Mouse (Mus musculus) MEL (cell line): ENCODE results near the gene Rtn2. TPM values are rescaled to one million over a fixed set of nuclear protein-coding genes. Genes with fewer than 3 reads are reported as not detected.

Experiments
- DNase-seq: peaks from one replicate; pipeline ENCODE4 v3.0.0; 2011; ENCODE audit warnings: low read depth, low spot score
- H3K27ac ChIP-seq: 2 replicates; pipeline ENCODE4 v1.5.1; 2012; ENCODE audit warnings: low read depth, mild to moderate bottlenecking, control low read depth, low read length, moderate library complexity; ENCODE audit not compliant: control insufficient read depth
- H3K27me3 ChIP-seq, 2 experiments: fragments of 150-350 bp in 1 of 2; sonication (generic) in 1 of 2; 2 replicates each; pipeline ENCODE4 v1.6.1; 2012; ENCODE audit warnings: low read length in 2 of 2, mild to moderate bottlenecking in 2 of 2, improper control_type of control experiment in 1 of 2, moderate library complexity in 1 of 2; ENCODE audit not compliant: insufficient read depth in 2 of 2, control insufficient read depth in 1 of 2
- H3K36me3 ChIP-seq, 2 experiments: 2 replicates each; pipeline ENCODE4 v1.6.1; 2012 to 2014; ENCODE audit warnings: low read length in 2 of 2, improper control_type of control experiment in 1 of 2, inconsistent platforms in 1 of 2, mild to moderate bottlenecking in 1 of 2; ENCODE audit not compliant: insufficient read depth in 2 of 2, control insufficient read depth in 1 of 2
- H3K4me1 ChIP-seq, 2 experiments: fragments of 150-350 bp in 1 of 2; sonication (generic) in 1 of 2; 2 replicates each; pipeline ENCODE4 v1.6.1; 2012; ENCODE audit warnings: low read length in 2 of 2, improper control_type of control experiment in 1 of 2, mild to moderate bottlenecking in 1 of 2; ENCODE audit not compliant: insufficient read depth in 2 of 2, control insufficient read depth in 1 of 2
- H3K4me3 ChIP-seq, 2 experiments: fragments of 150-350 bp in 1 of 2; sonication (generic) in 1 of 2; 2 replicates each; pipeline ENCODE4 v1.5.1; 2012; ENCODE audit warnings: low read depth in 2 of 2, low read length in 2 of 2, mild to moderate bottlenecking in 2 of 2, moderate library complexity in 2 of 2, control low read depth in 1 of 2, improper control_type of control experiment in 1 of 2; ENCODE audit not compliant: control insufficient read depth in 1 of 2, insufficient read depth in 1 of 2
- H3K79me2 ChIP-seq: 2 replicates; pipeline ENCODE4 v1.6.1; 2012; ENCODE audit warnings: mild to moderate bottlenecking, low read length, moderate library complexity; ENCODE audit not compliant: control insufficient read depth, poor library complexity, insufficient read depth
- H3K9ac ChIP-seq: 2 replicates; pipeline ENCODE4 v1.6.1; 2012; ENCODE audit warnings: low read depth, mild to moderate bottlenecking, control low read depth, low read length, moderate library complexity; ENCODE audit not compliant: control insufficient read depth, poor library complexity, severe bottlenecking
- H3K9me3 ChIP-seq: fragments of 150-350 bp; sonication (generic); replicated peaks from 2 replicates; pipeline ENCODE4 v1.6.1; 2012; ENCODE audit warnings: mild to moderate bottlenecking, low read length, improper control_type of control experiment, moderate library complexity; ENCODE audit not compliant: insufficient read depth
- BHLHE40 ChIP-seq: IDR thresholded peaks from 2 replicates; pipeline ENCODE4 v1.6.1; 2012; ENCODE audit warnings: low read depth, mild to moderate bottlenecking, inconsistent platforms, low read length, improper control_type of control experiment, borderline replicate concordance
- CHD2 ChIP-seq: IDR thresholded peaks from 2 replicates; pipeline ENCODE4 v1.6.1; 2011; ENCODE audit warnings: low read length, improper control_type of control experiment
- E2F4 ChIP-seq: IDR thresholded peaks from 2 replicates; pipeline ENCODE4 v1.6.1; 2011; ENCODE audit warnings: low read depth, low read length, improper control_type of control experiment, borderline replicate concordance
- EP300 ChIP-seq, 2 experiments: IDR thresholded peaks; 2 replicates each; pipeline ENCODE4 v1.6.1; 2011; ENCODE audit warnings: improper control_type of control experiment in 2 of 2, low read length in 2 of 2, low read depth in 1 of 2, mild to moderate bottlenecking in 1 of 2
- ETS1 ChIP-seq: IDR thresholded peaks from 2 replicates; pipeline ENCODE4 v1.6.1; 2012; ENCODE audit warnings: low read depth, mild to moderate bottlenecking, inconsistent platforms, low read length, improper control_type of control experiment, moderate library complexity
- GATA1 ChIP-seq: IDR thresholded peaks from 2 replicates; pipeline ENCODE4 v1.6.1; 2011; ENCODE audit warnings: low read depth, low read length, improper control_type of control experiment
- HCFC1 ChIP-seq: IDR thresholded peaks from 2 replicates; pipeline ENCODE4 v1.6.1; 2012; ENCODE audit warnings: low read depth, mild to moderate bottlenecking, inconsistent platforms, low read length, improper control_type of control experiment, moderate library complexity
- MAFK ChIP-seq: IDR thresholded peaks from 2 replicates; pipeline ENCODE4 v1.6.1; 2011; ENCODE audit warnings: low read depth, mild to moderate bottlenecking, low read length, improper control_type of control experiment, borderline replicate concordance
- MAZ ChIP-seq: IDR thresholded peaks from 2 replicates; pipeline ENCODE4 v1.6.1; 2012; ENCODE audit warnings: low read depth, mild to moderate bottlenecking, inconsistent platforms, low read length, improper control_type of control experiment
- MEF2A ChIP-seq: IDR thresholded peaks from 2 replicates; pipeline ENCODE4 v1.6.1; 2014; ENCODE audit warnings: low read depth, mild to moderate bottlenecking, inconsistent platforms, low read length, improper control_type of control experiment; ENCODE audit not compliant: poor library complexity, insufficient replicate concordance, severe bottlenecking; ENCODE audit errors: extremely low read depth
- MYB ChIP-seq: IDR thresholded peaks from 2 replicates; pipeline ENCODE4 v1.6.1; 2011; ENCODE audit warnings: mild to moderate bottlenecking, low read depth, low read length, improper control_type of control experiment
- MYC ChIP-seq: IDR thresholded peaks from 2 replicates; pipeline ENCODE4 v1.6.1; 2011; ENCODE audit warnings: low read depth, mild to moderate bottlenecking, low read length, improper control_type of control experiment, moderate library complexity
- NELFE ChIP-seq: IDR thresholded peaks from 2 replicates; pipeline ENCODE4 v1.6.1; 2011; ENCODE audit warnings: low read depth, low read length, improper control_type of control experiment
- POLR2A ChIP-seq, 2 experiments: IDR thresholded peaks; 2 replicates each; pipeline ENCODE4 v1.6.1; 2011 to 2012; ENCODE audit warnings: low read length in 2 of 2, mild to moderate bottlenecking in 2 of 2, control low read depth in 1 of 2, improper control_type of control experiment in 1 of 2, low read depth in 1 of 2, moderate library complexity in 1 of 2; ENCODE audit not compliant: control insufficient read depth in 1 of 2, insufficient read depth in 1 of 2, poor library complexity in 1 of 2
- RCOR1 ChIP-seq: IDR thresholded peaks from 2 replicates; pipeline ENCODE4 v1.6.1; 2012; ENCODE audit warnings: low read depth, mild to moderate bottlenecking, inconsistent platforms, low read length, improper control_type of control experiment
- SIN3A ChIP-seq: IDR thresholded peaks from 2 replicates; pipeline ENCODE4 v1.6.1; 2012; ENCODE audit warnings: low read length, improper control_type of control experiment, inconsistent platforms
- SMC3 ChIP-seq: IDR thresholded peaks from 2 replicates; pipeline ENCODE4 v1.6.1; 2011; ENCODE audit warnings: low read depth, low read length, improper control_type of control experiment
- TAL1 ChIP-seq: IDR thresholded peaks from 2 replicates; pipeline ENCODE4 v1.6.1; 2012; ENCODE audit warnings: mild to moderate bottlenecking, inconsistent platforms, low read length, moderate library complexity, mixed read lengths
- TBP ChIP-seq: IDR thresholded peaks from 2 replicates; pipeline ENCODE4 v1.8.0; 2011; ENCODE audit warnings: low read depth, low read length, improper control_type of control experiment
- TCF12 ChIP-seq: IDR thresholded peaks from 2 replicates; pipeline ENCODE4 v1.6.1; 2014; ENCODE audit warnings: low read depth, mild to moderate bottlenecking, inconsistent platforms, low read length, improper control_type of control experiment, moderate library complexity
- USF1 ChIP-seq: IDR thresholded peaks from 2 replicates; pipeline ENCODE4 v1.6.1; 2014; ENCODE audit warnings: low read depth, mild to moderate bottlenecking, inconsistent platforms, low read length, improper control_type of control experiment, moderate library complexity
- USF2 ChIP-seq, 2 experiments: IDR thresholded peaks; 2 replicates each; pipeline ENCODE4 v1.6.1; 2011 to 2012; ENCODE audit warnings: improper control_type of control experiment in 2 of 2, low read length in 2 of 2, borderline replicate concordance in 1 of 2, inconsistent platforms in 1 of 2, low read depth in 1 of 2, mild to moderate bottlenecking in 1 of 2; ENCODE audit not compliant: insufficient read depth in 1 of 2
- ZKSCAN1 ChIP-seq: IDR thresholded peaks from 2 replicates; pipeline ENCODE4 v1.6.1; 2012; ENCODE audit warnings: low read depth, mild to moderate bottlenecking, inconsistent platforms, low read length, improper control_type of control experiment, moderate library complexity
- ZMIZ1 ChIP-seq: IDR thresholded peaks from 2 replicates; pipeline ENCODE4 v1.6.1; 2012; ENCODE audit warnings: low read depth, mild to moderate bottlenecking, inconsistent platforms, low read length, improper control_type of control experiment, moderate library complexity
- polyA plus RNA-seq, 2 experiments: library from polyadenylated mRNA; stranded (reverse) in 1 of 2; unstranded in 1 of 2; fragments of >175 nt in 1 of 2; fragments of >200 nt in 1 of 2; gene quantifications; 2 replicates each; pipeline versions ENCODE4 v1.2.1 to v1.2.4; 2012; ENCODE audit warnings: low replicate concordance in 2 of 2, low read depth in 1 of 2; ENCODE audit not compliant: insufficient read length in 2 of 2, insufficient read depth in 1 of 2, missing spikeins in 1 of 2
- total RNA-seq: library from RNA; depleted of rRNA; stranded (reverse); fragments of 300-350 nt; gene quantifications from 2 replicates; pipeline ENCODE4 v1.2.3, GENCODE M21; 2012

The Rtn2 gene
- total and polyA plus RNA-seq, 3 experiments, result 0.27 to 1.4 TPM; not detected in 1

- Histone ChIP-seq H3K36me3 (peaks cover 0 to 4% of the 10 kb centered on the region in 2 experiments; a peak in 1 of 4 replicates), H3K4me3 (peak overlapping the region; percentile 81 to 91), H3K27me3 (peaks cover 0 to 3% of the 10 kb centered on the region in 2 experiments; a peak in 1 of 4 replicates), H3K9me3 (no peaks in the 10 kb centered on the region), H3K27ac (peak overlapping the region; percentile 65), H3K79me2 (no peaks in the 10 kb centered on the region; the same call in 1 of the 2 replicates), H3K9ac (peak overlapping the region; percentile 79), H3K4me1 (peaks cover 3 to 16% of the 10 kb centered on the region in 2 experiments; a peak in 3 of 4 replicates)
- TF ChIP-seq ZMIZ1, result 0 out of 2 replicates have a peak, but pooled peaks have one; percentile 34
- no peak for TF ChIP-seq TAL1
- no peak for TF ChIP-seq USF2 (IDR thresholded peaks at IDR 0.05; ENCODE audit: borderline replicate concordance in 1 of 2, insufficient read depth in 1 of 2, low read depth in 1 of 2, low read length in 2 of 2)
- TF ChIP-seq TCF12, result 0 out of 2 replicates have a peak, but pooled peaks have one; percentile 12
- TF ChIP-seq MEF2A, result no peak
- no peak for TF ChIP-seq EP300 (IDR thresholded peaks at IDR 0.05; ENCODE audit: low read depth in 1 of 2, low read length in 2 of 2)
- 0 out of 2 replicates have a peak, but pooled peaks have one; percentile 4 for TF ChIP-seq TBP
- no peak for TF ChIP-seq ZKSCAN1
- peak; percentile 92 for DNase-seq
Measured at GRCm38 (mm10) chr7:19307739-19308453, 25.5 kb downstream of the Rtn2 start.

GRCm38 (mm10) chr7:19308454-19309277 lies 26.2 kb downstream of the Rtn2 start:
- peak overlapping the region; percentile 65 for H3K27ac ChIP-seq
- H3K36me3 ChIP-seq, result peaks cover 0 to 4% of the 10 kb centered on the region in 2 experiments; a peak in 1 of 4 replicates
- peaks cover 2 to 3% of the 10 kb centered on the region in 2 experiments; a peak in 1 of 4 replicates for H3K27me3 ChIP-seq
- H3K4me1 ChIP-seq, result peaks cover 3 to 16% of the 10 kb centered on the region in 2 experiments; a peak in 3 of 4 replicates
- H3K4me3 ChIP-seq, result peak overlapping the region; percentile 81 to 91
- no peaks in the 10 kb centered on the region; the same call in 1 of the 2 replicates for H3K79me2 ChIP-seq
- peak overlapping the region; percentile 79 for H3K9ac ChIP-seq
- no peaks in the 10 kb centered on the region for H3K9me3 ChIP-seq
- DNase-seq, result peak; percentile 98
- TF ChIP-seq NELFE (peak; percentile 69; the same call in 1 of the 2 replicates), ETS1 (peak; percentile 66; the same call in 1 of the 2 replicates), HCFC1 (peak; percentile 81), USF1 (peak; percentile 70), SMC3 (no peak), SIN3A (peak; percentile 96), MEF2A (0 out of 2 replicates have a peak, but pooled peaks have one; percentile 45), CHD2 (peak; percentile 51; the same call in 1 of the 2 replicates), TBP (peak; percentile 6; the same call in 1 of the 2 replicates), POLR2A (IDR thresholded peaks at IDR 0.05; ENCODE audit: control insufficient read depth in 1 of 2, insufficient read depth in 1 of 2, low read depth in 1 of 2, low read length in 2 of 2, poor library complexity in 1 of 2) (peak; percentile 23 to 68; a peak in 2 of 4 replicates), BHLHE40 (peak; percentile 86), RCOR1 (no peak), E2F4 (0 out of 2 replicates have a peak, but pooled peaks have one; percentile 64), ZMIZ1 (peak; percentile 42; the same call in 1 of the 2 replicates), MAFK (no peak), MYB (no peak), MAZ (peak; percentile 98), EP300 (IDR thresholded peaks at IDR 0.05; ENCODE audit: low read depth in 1 of 2, low read length in 2 of 2) (0 out of 4 replicates have a peak, but pooled peaks of 1 of the 2 experiments have one; percentile 9), ZKSCAN1 (no peak), TCF12 (0 out of 2 replicates have a peak, but pooled peaks have one; percentile 15), GATA1 (no peak), MYC (peak; percentile 69; the same call in 1 of the 2 replicates), TAL1 (no peak)
